Mouse (Mus musculus): ENCODE data around the gene Hat1. TPM values are rescaled to one million over a fixed set of nuclear protein-coding genes. Genes with fewer than 3 reads are reported as not detected.
A peak's percentile ranks its signal among the peaks of the same experiment; 100 is the strongest.

The Hat1 gene
- polyA plus RNA-seq, 1 experiment from 2014 or later, result 120 TPM

GRCm38 (mm10) chr2:71387766-71388165, 992 bp upstream of the Hat1 start:
- Histone ChIP-seq H3K4me3 (ENCODE audit: low read depth, low read length) (no peak overlapping the region), H3K4me1 (ENCODE audit: control insufficient read depth, insufficient read depth, low read length) (peaks cover 3% of the 10 kb centered on the region; the same call in 1 of the 2 replicates), H3K9ac (replicated peaks; ENCODE audit: low read depth, low read length) (no peak overlapping the region), H3K9me3 (ENCODE audit: control insufficient read depth, low read depth, low read length) (no peaks in the 10 kb centered on the region), H3K27me3 (ENCODE audit: control insufficient read depth, insufficient read depth, low read length) (no peaks in the 10 kb centered on the region), H3K36me3 (ENCODE audit: control insufficient read depth, insufficient read depth, low read length) (peaks cover 7% of the 10 kb centered on the region; the same call in 1 of the 2 replicates), H3K27ac (ENCODE audit: low read length) (no peak overlapping the region), H3K4me2 (replicated peaks; ENCODE audit: low read depth, low read length) (no peak overlapping the region)
- no peak for ATAC-seq (ENCODE audit: insufficient number of reproducible peaks, insufficient read depth, low FRiP score, low read depth)
- WGBS, result 85% methylated on average over 6 of the region's 6 CpGs

GRCm38 (mm10) chr2:71389864-71390263, 1.1 kb downstream of the Hat1 start:
- Histone ChIP-seq H3K9ac (replicated peaks; ENCODE audit: low read depth, low read length) (peak overlapping the region; percentile 70), H3K27me3 (ENCODE audit: control insufficient read depth, insufficient read depth, low read length) (no peaks in the 10 kb centered on the region), H3K4me1 (ENCODE audit: control insufficient read depth, insufficient read depth, low read length) (peaks cover 3% of the 10 kb centered on the region; the same call in 1 of the 2 replicates), H3K27ac (ENCODE audit: low read length) (no peak overlapping the region), H3K36me3 (ENCODE audit: control insufficient read depth, insufficient read depth, low read length) (peaks cover 13% of the 10 kb centered on the region; the same call in 1 of the 2 replicates), H3K4me3 (ENCODE audit: low read depth, low read length) (peak overlapping the region; percentile 70), H3K9me3 (ENCODE audit: control insufficient read depth, low read depth, low read length) (no peaks in the 10 kb centered on the region), H3K4me2 (replicated peaks; ENCODE audit: low read depth, low read length) (peak overlapping the region; percentile 36)
- no peak for ATAC-seq (ENCODE audit: insufficient number of reproducible peaks, insufficient read depth, low FRiP score, low read depth)
- WGBS, result 63% methylated on average over 9 of the region's 9 CpGs

GRCm38 (mm10) chr2:71405613-71406012, 16.9 kb downstream of the Hat1 start:
- Histone ChIP-seq H3K9ac (replicated peaks; ENCODE audit: low read depth, low read length) (no peak overlapping the region), H3K27me3 (ENCODE audit: control insufficient read depth, insufficient read depth, low read length) (no peaks in the 10 kb centered on the region), H3K9me3 (ENCODE audit: control insufficient read depth, low read depth, low read length) (no peaks in the 10 kb centered on the region), H3K4me2 (replicated peaks; ENCODE audit: low read depth, low read length) (no peak overlapping the region), H3K27ac (ENCODE audit: low read length) (no peak overlapping the region), H3K4me3 (ENCODE audit: low read depth, low read length) (no peak overlapping the region), H3K4me1 (ENCODE audit: control insufficient read depth, insufficient read depth, low read length) (no peaks in the 10 kb centered on the region), H3K36me3 (ENCODE audit: control insufficient read depth, insufficient read depth, low read length) (peaks cover 9% of the 10 kb centered on the region; the same call in 1 of the 2 replicates)
- 93% methylated on average over 1 of the region's 1 CpGs for WGBS
- no peak for ATAC-seq (ENCODE audit: insufficient number of reproducible peaks, insufficient read depth, low FRiP score, low read depth)

- no peaks in the 10 kb centered on the region for H3K4me1 ChIP-seq (ENCODE audit: control insufficient read depth, insufficient read depth, low read length)
- peaks cover 17% of the 10 kb centered on the region for H3K36me3 ChIP-seq (ENCODE audit: control insufficient read depth, insufficient read depth, low read length)
- H3K27ac ChIP-seq (ENCODE audit: low read length), result no peak overlapping the region
- no peak overlapping the region for H3K4me2 ChIP-seq (replicated peaks; ENCODE audit: low read depth, low read length)
- no peak for ATAC-seq (ENCODE audit: insufficient number of reproducible peaks, insufficient read depth, low FRiP score, low read depth)
- H3K4me3 ChIP-seq (ENCODE audit: low read depth, low read length), result no peak overlapping the region
- no peaks in the 10 kb centered on the region for H3K9me3 ChIP-seq (ENCODE audit: control insufficient read depth, low read depth, low read length)
- H3K27me3 ChIP-seq (ENCODE audit: control insufficient read depth, insufficient read depth, low read length), result no peaks in the 10 kb centered on the region
- H3K9ac ChIP-seq (replicated peaks; ENCODE audit: low read depth, low read length), result no peak overlapping the region
- WGBS, result 81% methylated on average over 3 of the region's 3 CpGs
These were observed 30.1 kb downstream of the Hat1 start for GRCm38 (mm10) chr2:71418760-71419280.

- H3K27me3 ChIP-seq (ENCODE audit: control insufficient read depth, insufficient read depth, low read length), result no peaks in the 10 kb centered on the region
- peaks cover 17% of the 10 kb centered on the region for H3K36me3 ChIP-seq (ENCODE audit: control insufficient read depth, insufficient read depth, low read length)
- H3K27ac ChIP-seq (ENCODE audit: low read length), result no peak overlapping the region
- no peak overlapping the region for H3K4me3 ChIP-seq (ENCODE audit: low read depth, low read length)
- H3K4me1 ChIP-seq (ENCODE audit: control insufficient read depth, insufficient read depth, low read length), result no peaks in the 10 kb centered on the region
- H3K9ac ChIP-seq (replicated peaks; ENCODE audit: low read depth, low read length), result no peak overlapping the region
- H3K4me2 ChIP-seq (replicated peaks; ENCODE audit: low read depth, low read length), result no peak overlapping the region
- 88% methylated on average over 3 of the region's 3 CpGs for WGBS
- ATAC-seq (ENCODE audit: insufficient number of reproducible peaks, insufficient read depth, low FRiP score, low read depth), result no peak
- H3K9me3 ChIP-seq (ENCODE audit: control insufficient read depth, low read depth, low read length), result no peaks in the 10 kb centered on the region
These were observed 30.6 kb downstream of the Hat1 start for GRCm38 (mm10) chr2:71419408-71419807.

- ATAC-seq (ENCODE audit: insufficient number of reproducible peaks, insufficient read depth, low FRiP score, low read depth), result no peak
- no peaks in the 10 kb centered on the region for H3K4me1 ChIP-seq (ENCODE audit: control insufficient read depth, insufficient read depth, low read length)
- no peaks in the 10 kb centered on the region for H3K27me3 ChIP-seq (ENCODE audit: control insufficient read depth, insufficient read depth, low read length)
- no peaks in the 10 kb centered on the region for H3K9me3 ChIP-seq (ENCODE audit: control insufficient read depth, low read depth, low read length)
- H3K4me3 ChIP-seq (ENCODE audit: low read depth, low read length), result no peak overlapping the region
- WGBS, result 96% methylated on average over 9 of the region's 9 CpGs
- no peak overlapping the region for H3K27ac ChIP-seq (ENCODE audit: low read length)
- H3K36me3 ChIP-seq (ENCODE audit: control insufficient read depth, insufficient read depth, low read length), result peaks cover 15% of the 10 kb centered on the region
- H3K9ac ChIP-seq (replicated peaks; ENCODE audit: low read depth, low read length), result no peak overlapping the region
- no peak overlapping the region for H3K4me2 ChIP-seq (replicated peaks; ENCODE audit: low read depth, low read length)
These were observed 32.2 kb downstream of the Hat1 start for GRCm38 (mm10) chr2:71420895-71421425.

GRCm38 (mm10) chr2:71424545-71424944, 35.8 kb downstream of the Hat1 start:
- Histone ChIP-seq H3K4me3 (ENCODE audit: low read depth, low read length) (no peak overlapping the region), H3K36me3 (ENCODE audit: control insufficient read depth, insufficient read depth, low read length) (peaks cover 15% of the 10 kb centered on the region), H3K9me3 (ENCODE audit: control insufficient read depth, low read depth, low read length) (no peaks in the 10 kb centered on the region), H3K27ac (ENCODE audit: low read length) (no peak overlapping the region), H3K4me2 (replicated peaks; ENCODE audit: low read depth, low read length) (no peak overlapping the region), H3K9ac (replicated peaks; ENCODE audit: low read depth, low read length) (no peak overlapping the region), H3K4me1 (ENCODE audit: control insufficient read depth, insufficient read depth, low read length) (no peaks in the 10 kb centered on the region), H3K27me3 (ENCODE audit: control insufficient read depth, insufficient read depth, low read length) (no peaks in the 10 kb centered on the region)
- ATAC-seq (ENCODE audit: insufficient number of reproducible peaks, insufficient read depth, low FRiP score, low read depth), result no peak
- WGBS, result 80% methylated on average over 4 of the region's 4 CpGs

- H3K4me2 ChIP-seq (replicated peaks; ENCODE audit: low read depth, low read length), result no peak overlapping the region
These were observed 46.7 kb downstream of the Hat1 start for GRCm38 (mm10) chr2:71435440-71435839.

GRCm38 (mm10) chr2:71443376-71443775, 54.6 kb downstream of the Hat1 start:
- Histone ChIP-seq H3K27me3 (ENCODE audit: control insufficient read depth, insufficient read depth, low read length) (no peaks in the 10 kb centered on the region), H3K9me3 (ENCODE audit: control insufficient read depth, low read depth, low read length) (no peaks in the 10 kb centered on the region), H3K9ac (replicated peaks; ENCODE audit: low read depth, low read length) (no peak overlapping the region), H3K4me2 (replicated peaks; ENCODE audit: low read depth, low read length) (no peak overlapping the region), H3K4me3 (ENCODE audit: low read depth, low read length) (no peak overlapping the region), H3K4me1 (ENCODE audit: control insufficient read depth, insufficient read depth, low read length) (no peaks in the 10 kb centered on the region), H3K27ac (ENCODE audit: low read length) (no peak overlapping the region), H3K36me3 (ENCODE audit: control insufficient read depth, insufficient read depth, low read length) (peaks cover 15% of the 10 kb centered on the region)
- no peak for ATAC-seq (ENCODE audit: insufficient number of reproducible peaks, insufficient read depth, low FRiP score, low read depth)
- WGBS, result 29% methylated on average over 2 of the region's 2 CpGs

More at GRCm38 (mm10) chr2:71435440-71435839, 46.7 kb downstream of the Hat1 start:
- no peak for ATAC-seq (ENCODE audit: insufficient number of reproducible peaks, insufficient read depth, low FRiP score, low read depth)
- no peak overlapping the region for H3K9ac ChIP-seq (replicated peaks; ENCODE audit: low read depth, low read length)
- no peak overlapping the region for H3K4me3 ChIP-seq (ENCODE audit: low read depth, low read length)
- no peaks in the 10 kb centered on the region for H3K4me1 ChIP-seq (ENCODE audit: control insufficient read depth, insufficient read depth, low read length)
- no peaks in the 10 kb centered on the region for H3K27me3 ChIP-seq (ENCODE audit: control insufficient read depth, insufficient read depth, low read length)
- H3K9me3 ChIP-seq (ENCODE audit: control insufficient read depth, low read depth, low read length), result no peaks in the 10 kb centered on the region
- peaks cover 23% of the 10 kb centered on the region for H3K36me3 ChIP-seq (ENCODE audit: control insufficient read depth, insufficient read depth, low read length)
- WGBS, result 89% methylated on average over 3 of the region's 4 CpGs
- no peak overlapping the region for H3K27ac ChIP-seq (ENCODE audit: low read length)

All from stomach, embryonic 14.5 days (tissue).